11 mouse cellular contexts compared by ENCODE assay signal in the genomic region with DNA sequence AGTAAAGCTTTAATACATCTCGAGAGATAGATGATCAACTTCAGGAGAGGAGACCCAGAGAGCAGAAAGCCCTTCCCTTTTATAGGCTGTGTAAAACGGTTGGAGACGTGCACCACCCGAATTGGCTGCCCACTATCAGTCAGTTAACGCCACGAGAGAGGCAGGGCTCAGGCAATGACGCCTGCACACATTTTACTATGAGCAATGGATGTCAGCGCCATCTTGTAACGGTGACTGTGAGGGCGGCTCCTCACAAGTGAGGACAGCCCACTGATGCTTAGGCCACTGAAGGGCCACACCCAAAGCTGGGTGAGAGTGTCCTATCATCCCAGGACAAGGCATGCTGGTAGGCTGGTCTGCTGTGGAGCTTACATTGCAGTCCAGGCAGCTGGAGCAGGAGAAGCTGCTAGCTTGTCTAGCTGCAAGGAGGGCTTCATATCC. TPM values are rescaled to one million over a fixed set of nuclear protein-coding genes. Genes with fewer than 3 reads are reported as not detected.
DNase-seq lines count a peak whose midpoint lies in the region; ATAC-seq lines count a peak whose summit lies in the region.
"Had no signal": no experiment of that assay in that cellular context is flagged by ENCODE, and none has a peak within 500 bp of the region (broad histone marks: within the 10 kb centered on the region; RNA-seq: fewer than 3 reads in every experiment).

No protein-coding gene starts in this region.

- H3K27ac ChIP-seq in forebrain, embryonic 10.5 days = 0 out of 2 replicates have a peak overlapping the region, but pooled peaks have one; percentile 2
- no peak overlapping the region for H3K27ac ChIP-seq in forebrain, embryonic 13.5 days
- no peak overlapping the region for H3K27ac ChIP-seq in intestine, embryonic 16.5 days (ENCODE audit: low read length)
- H3K27ac ChIP-seq in neural tube, embryonic 13.5 days (replicated peaks) = no peak overlapping the region
- H3K27ac ChIP-seq: embryonic facial prominence, embryonic 12.5 days; limb, embryonic 13.5 days; midbrain, embryonic 12.5 days had no signal

- no peak overlapping the region for H3K9ac ChIP-seq in forebrain, embryonic 13.5 days
- H3K9ac ChIP-seq in intestine, embryonic 16.5 days (ENCODE audit: low read depth, low read length) = no peak overlapping the region
- H3K9ac ChIP-seq in neural tube, embryonic 13.5 days = no peak overlapping the region
- H3K9ac ChIP-seq: embryonic facial prominence, embryonic 12.5 days; limb, embryonic 13.5 days; midbrain, embryonic 12.5 days had no signal

- H3K4me2 ChIP-seq in forebrain, embryonic 13.5 days = no peak overlapping the region
- no peak overlapping the region for H3K4me2 ChIP-seq in intestine, embryonic 16.5 days (ENCODE audit: low read depth, low read length)
- no peak overlapping the region for H3K4me2 ChIP-seq in neural tube, embryonic 13.5 days
- H3K4me2 ChIP-seq: embryonic facial prominence, embryonic 12.5 days; midbrain, embryonic 12.5 days had no signal

- no peak for ATAC-seq in forebrain, embryonic 13.5 days
- no peak for ATAC-seq in megakaryocyte, adult 5-6 weeks (ENCODE audit: poor library complexity, severe bottlenecking)
- peak; percentile 17; the same call in 1 of the 2 replicates for ATAC-seq in intestine, embryonic 16.5 days
- 0 out of 2 replicates have a peak, but pooled peaks have one; percentile 19 for ATAC-seq in neural tube, embryonic 13.5 days (ENCODE audit: low read depth)

- H3K4me1 ChIP-seq in forebrain, embryonic 10.5 days = peaks cover 48% of the 10 kb centered on the region
- H3K4me1 ChIP-seq in forebrain, embryonic 13.5 days = peaks cover 37% of the 10 kb centered on the region
- peaks cover 10% of the 10 kb centered on the region for H3K4me1 ChIP-seq in megakaryocyte, embryonic 14.5 days
- H3K4me1 ChIP-seq in intestine, embryonic 16.5 days (ENCODE audit: control insufficient read depth, insufficient read depth, low read length) = no peaks in the 10 kb centered on the region
- peaks cover 28% of the 10 kb centered on the region for H3K4me1 ChIP-seq in neural tube, embryonic 13.5 days (replicated peaks)

- no peak for DNase-seq in forebrain, embryonic 10.5 days (ENCODE audit: extremely low spot score, low spot score)
- no peak for DNase-seq in spleen, postnatal 14 days (ENCODE audit: low spot score in 2 of 2)
- DNase-seq in lung, postnatal 10 days = no peak

- no peak overlapping the region for H3K4me3 ChIP-seq in forebrain, embryonic 10.5 days
- no peak overlapping the region for H3K4me3 ChIP-seq in forebrain, embryonic 13.5 days
- peak overlapping the region; percentile 59 for H3K4me3 ChIP-seq in megakaryocyte, embryonic 14.5 days (replicated peaks)
- no peak overlapping the region for H3K4me3 ChIP-seq in intestine, embryonic 16.5 days (ENCODE audit: low read length)
- no peak overlapping the region for H3K4me3 ChIP-seq in neural tube, embryonic 13.5 days
- H3K4me3 ChIP-seq: embryonic facial prominence, embryonic 12.5 days; limb, embryonic 13.5 days; midbrain, embryonic 12.5 days had no signal

- H3K27me3 ChIP-seq in forebrain, embryonic 10.5 days (ENCODE audit: poor library complexity, severe bottlenecking) = peaks cover 49% of the 10 kb centered on the region
- H3K27me3 ChIP-seq in forebrain, embryonic 13.5 days = peaks cover 37% of the 10 kb centered on the region
- H3K27me3 ChIP-seq in megakaryocyte, embryonic 14.5 days (replicated peaks) = peaks cover 6% of the 10 kb centered on the region
- peaks cover 12% of the 10 kb centered on the region for H3K27me3 ChIP-seq in intestine, embryonic 16.5 days (replicated peaks; ENCODE audit: control insufficient read depth, insufficient read depth, low read length)
- H3K27me3 ChIP-seq in neural tube, embryonic 13.5 days = peaks cover 45% of the 10 kb centered on the region

- peaks cover 8% of the 10 kb centered on the region for H3K9me3 ChIP-seq in forebrain, embryonic 10.5 days
- no peaks in the 10 kb centered on the region for H3K9me3 ChIP-seq in forebrain, embryonic 13.5 days (replicated peaks)
- H3K9me3 ChIP-seq in megakaryocyte, embryonic 14.5 days = peaks cover 19% of the 10 kb centered on the region
- no peaks in the 10 kb centered on the region for H3K9me3 ChIP-seq in intestine, embryonic 16.5 days (ENCODE audit: control insufficient read depth, low read length)
- H3K9me3 ChIP-seq in neural tube, embryonic 13.5 days = no peaks in the 10 kb centered on the region
- H3K9me3 ChIP-seq: embryonic facial prominence, embryonic 12.5 days had no signal

- WGBS in forebrain, embryonic 10.5 days = 83% methylated on average over 10 of the region's 10 CpGs
- WGBS in forebrain, embryonic 13.5 days = 80% methylated on average over 10 of the region's 10 CpGs
- 65% methylated on average over 10 of the region's 10 CpGs for WGBS in intestine, embryonic 16.5 days
- WGBS in neural tube, embryonic 13.5 days = 48% methylated on average over 10 of the region's 10 CpGs

- no peaks in the 10 kb centered on the region for H3K36me3 ChIP-seq in forebrain, embryonic 10.5 days (replicated peaks)
- no peaks in the 10 kb centered on the region for H3K36me3 ChIP-seq in forebrain, embryonic 13.5 days (ENCODE audit: poor library complexity, severe bottlenecking)
- H3K36me3 ChIP-seq in megakaryocyte, embryonic 14.5 days (replicated peaks; ENCODE audit: low read length) = no peaks in the 10 kb centered on the region
- H3K36me3 ChIP-seq in intestine, embryonic 16.5 days (ENCODE audit: control insufficient read depth, insufficient read depth, low read length) = no peaks in the 10 kb centered on the region
- no peaks in the 10 kb centered on the region for H3K36me3 ChIP-seq in neural tube, embryonic 13.5 days
- H3K36me3 ChIP-seq: embryonic facial prominence, embryonic 12.5 days; limb, embryonic 13.5 days; midbrain, embryonic 12.5 days had no signal

RNA-seq across cellular contexts. Expression of gene Clybl, which starts 41.5 kb away (rescaled TPM):
- 29.1 and 35.3 TPM in 2 replicates for polyA plus RNA-seq in forebrain, embryonic 10.5 days (2016; fragmentation: Nextera tagmentation; extraction: Ambion mirVana)
- polyA plus RNA-seq in forebrain, embryonic 13.5 days (2015; fragmentation: Nextera tagmentation; extraction: Ambion mirVana) = 21.0 and 22.9 TPM in 2 replicates
- 8.3 TPM in 1 of 2 replicates, not detected in the other for polyA plus RNA-seq in megakaryocyte, embryonic 14.5 days (2012; ENCODE audit: insufficient read depth, low replicate concordance)
- 11.1 and 13.1 TPM in 2 replicates for total RNA-seq in megakaryocyte, adult 5-6 weeks (2015)
- total RNA-seq in megakaryocyte, adult 5-6 weeks (2017) = 1.7 and 4.8 TPM in 2 replicates
- 38.7 and 41.0 TPM in 2 replicates for polyA plus RNA-seq in intestine, embryonic 16.5 days (2015; fragmentation: Nextera tagmentation; extraction: Ambion mirVana)
- 10.2 TPM in 2 replicates for polyA plus RNA-seq in neural tube, embryonic 13.5 days (2015; fragmentation: Nextera tagmentation; extraction: Ambion mirVana)

Comparison
In these comparisons a context has a peak if more than half of its experiments do, and no peak if none do; other contexts are left out.
1. ATAC-seq: peak in intestine, embryonic 16.5 days (single experiment) and neural tube, embryonic 13.5 days (single experiment); none in forebrain, embryonic 13.5 days (single experiment) and megakaryocyte, adult 5-6 weeks (single experiment).